Mouse (Mus musculus): Measurements from ENCODE around the gene Emg1.
A peak's percentile ranks its signal among the peaks of the same experiment; 100 is the strongest.
"Not testable (repeated sequence)": the region's sequence is repeated elsewhere in the genome, so short reads cannot be mapped to it uniquely, and the experiment has no call there.

Gene Emg1

DNA sequence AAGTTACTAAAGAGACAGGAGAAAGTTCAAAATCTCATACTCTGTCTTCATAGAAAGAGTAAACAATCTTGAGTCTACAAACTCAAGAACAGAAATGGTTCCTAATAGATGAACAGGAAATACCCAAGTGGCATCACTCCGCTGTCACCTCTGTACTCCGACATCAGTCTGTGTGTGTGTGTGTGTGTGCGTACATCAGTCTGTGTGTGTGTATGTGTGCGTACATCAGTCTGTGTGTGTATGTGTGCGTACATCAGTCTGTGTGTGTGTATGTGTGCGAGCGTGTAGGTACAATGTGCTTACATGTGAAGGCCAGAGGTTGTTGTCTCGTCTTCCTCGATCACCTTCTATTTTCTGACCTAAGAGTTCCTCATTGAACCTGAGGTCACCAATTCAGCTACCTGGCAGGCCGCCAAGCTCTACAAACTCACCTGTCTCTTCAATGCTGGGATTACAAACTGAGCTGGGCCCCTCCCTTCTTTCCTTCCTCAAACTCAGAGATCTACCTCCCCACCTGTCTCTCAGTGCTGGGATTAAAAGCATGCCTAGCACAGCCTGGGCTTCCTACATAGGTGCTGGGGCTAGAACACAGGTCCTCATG is 3.6 kb downstream of the Emg1 start:
- DNase-seq (ENCODE audit: low spot score) = no peak

DNA sequence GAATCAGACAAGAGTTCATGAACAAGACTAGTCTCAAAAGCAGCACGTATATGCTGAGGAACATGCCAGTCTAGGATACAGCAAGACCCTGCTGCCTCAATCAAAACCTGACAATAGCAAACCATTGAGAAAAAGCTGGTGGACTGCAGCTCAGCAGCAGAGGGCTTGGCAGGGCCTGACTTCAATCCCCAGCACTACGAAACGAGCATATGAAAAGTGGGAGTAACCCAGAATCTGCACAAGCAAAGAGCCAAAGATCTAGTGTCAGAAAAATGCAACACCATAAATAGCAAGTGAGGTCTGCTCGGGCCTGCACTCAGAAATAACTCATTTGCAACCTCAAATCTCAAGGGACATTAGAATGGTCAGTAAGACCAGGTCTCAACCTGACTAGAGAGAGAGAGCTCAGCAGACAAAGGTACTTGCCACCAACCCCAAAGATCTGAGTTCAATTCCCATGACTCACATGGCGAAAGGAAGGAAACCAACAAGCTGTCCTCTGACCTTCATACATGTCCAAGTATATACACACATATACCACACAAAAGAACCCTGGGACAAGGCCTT is 5.8 kb downstream of the Emg1 start:
- DNase-seq (ENCODE audit: low spot score) = no peak

DNA sequence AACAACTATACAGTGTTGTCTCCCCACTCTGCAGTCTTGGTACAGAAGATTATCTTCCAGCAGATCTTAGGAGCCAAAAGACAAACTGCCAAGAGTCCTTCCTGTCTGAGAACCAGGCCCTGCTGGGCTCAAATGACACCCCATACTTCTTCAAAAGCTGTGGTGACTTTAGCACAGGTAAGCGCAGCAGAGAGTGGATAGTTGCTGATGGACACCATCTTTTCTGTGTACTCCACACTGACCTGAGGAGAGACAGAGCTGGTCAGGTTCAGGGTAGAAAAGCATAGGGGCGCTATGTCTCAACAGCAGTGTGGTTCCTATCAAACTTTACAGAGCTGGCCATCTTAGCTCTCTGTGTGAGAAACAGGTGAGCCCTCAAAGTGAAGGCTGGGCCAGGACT is 7.6 kb downstream of the Emg1 start:
- DNase-seq (ENCODE audit: low spot score) = no peak

DNA sequence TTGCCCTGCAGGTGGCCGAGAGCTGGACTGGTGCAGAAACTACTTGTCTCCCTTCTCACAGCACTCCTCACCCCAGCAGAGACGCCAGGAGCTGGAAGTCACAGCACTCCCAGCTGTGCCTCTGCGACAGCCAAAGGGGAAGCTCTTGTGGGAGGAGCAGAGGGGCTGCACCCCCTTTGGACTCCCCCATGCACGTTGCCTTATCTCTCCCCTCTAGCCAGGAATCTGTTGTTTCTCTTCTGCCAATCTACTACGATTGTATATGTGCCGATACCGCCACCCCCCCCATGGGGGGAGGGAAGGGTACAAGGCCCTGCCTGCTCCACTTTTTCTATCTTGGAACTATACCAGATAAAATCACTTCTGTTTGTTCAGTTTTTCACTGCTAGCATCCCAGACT is 8.2 kb downstream of the Emg1 start:
- DNase-seq (ENCODE audit: low spot score) = no peak

DNA sequence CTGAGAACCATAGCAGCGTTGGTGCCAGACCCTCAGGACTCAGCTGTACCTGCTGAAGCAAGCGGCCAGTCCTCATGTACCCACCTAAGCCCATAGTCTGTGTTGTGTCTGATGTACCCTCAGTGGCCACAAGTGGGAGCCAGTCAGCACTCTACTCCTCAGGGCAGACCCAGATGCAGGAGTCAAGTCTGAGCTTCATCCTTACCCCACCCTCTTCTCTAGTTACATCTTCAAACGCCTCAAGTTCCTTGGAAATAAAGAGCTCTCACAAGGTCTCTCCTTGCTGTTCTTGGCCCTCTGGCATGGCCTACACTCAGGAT is 9.2 kb downstream of the Emg1 start:
- DNase-seq (ENCODE audit: low spot score) = peak; percentile 77

DNA sequence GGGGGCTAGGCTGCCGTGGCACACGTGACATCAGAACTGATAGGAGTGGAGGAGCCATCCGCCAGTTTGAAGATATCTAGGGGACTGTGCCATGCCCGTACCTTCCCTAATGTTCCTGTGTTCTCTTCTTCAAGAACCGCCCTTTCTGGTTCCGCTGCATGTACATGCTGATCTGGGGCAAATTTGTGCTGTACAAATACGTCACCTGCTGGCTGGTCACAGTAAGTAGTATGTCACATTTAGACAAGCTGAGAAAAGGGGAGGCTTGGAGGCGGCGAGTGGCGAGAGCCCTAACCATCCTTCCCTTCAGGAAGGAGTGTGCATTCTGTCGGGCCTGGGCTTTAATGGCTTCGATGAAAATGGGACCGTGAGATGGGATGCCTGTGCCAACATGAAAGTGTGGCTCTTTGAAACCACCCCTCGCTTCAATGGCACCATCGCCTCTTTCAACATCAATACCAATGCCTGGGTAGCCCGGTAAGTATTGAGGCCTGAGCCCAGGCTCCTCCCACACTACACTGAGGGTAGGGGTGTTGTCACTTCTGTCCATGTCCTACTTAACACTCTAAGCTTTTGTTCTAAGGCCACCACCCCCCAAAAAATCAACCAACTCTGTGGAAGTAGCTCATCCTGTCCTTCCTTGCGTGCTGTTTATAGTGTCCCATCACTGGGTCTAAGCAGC is 9.7 kb downstream of the Emg1 start:
- DNase-seq (ENCODE audit: low spot score) = no peak

DNA sequence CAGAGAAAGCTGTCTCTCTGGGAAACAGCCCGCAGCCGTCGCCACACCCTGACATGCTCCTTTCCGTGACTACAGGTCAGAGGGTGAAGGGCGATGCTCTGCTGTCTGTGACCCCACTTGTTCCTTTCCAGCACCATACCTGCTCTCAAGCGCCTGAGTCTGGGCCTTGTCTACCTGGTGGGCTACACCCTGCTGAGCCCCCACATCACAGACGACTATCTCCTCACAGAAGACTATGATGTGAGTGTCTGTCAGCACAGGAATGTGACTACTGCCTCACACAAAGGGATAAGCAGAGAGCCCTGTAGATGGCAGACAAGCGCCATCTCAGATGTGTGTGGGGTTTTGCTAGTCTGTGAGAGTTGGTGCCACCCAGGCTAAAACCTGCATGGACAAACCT is 10.6 kb downstream of the Emg1 start:
- no peak for DNase-seq (ENCODE audit: low spot score)

DNA sequence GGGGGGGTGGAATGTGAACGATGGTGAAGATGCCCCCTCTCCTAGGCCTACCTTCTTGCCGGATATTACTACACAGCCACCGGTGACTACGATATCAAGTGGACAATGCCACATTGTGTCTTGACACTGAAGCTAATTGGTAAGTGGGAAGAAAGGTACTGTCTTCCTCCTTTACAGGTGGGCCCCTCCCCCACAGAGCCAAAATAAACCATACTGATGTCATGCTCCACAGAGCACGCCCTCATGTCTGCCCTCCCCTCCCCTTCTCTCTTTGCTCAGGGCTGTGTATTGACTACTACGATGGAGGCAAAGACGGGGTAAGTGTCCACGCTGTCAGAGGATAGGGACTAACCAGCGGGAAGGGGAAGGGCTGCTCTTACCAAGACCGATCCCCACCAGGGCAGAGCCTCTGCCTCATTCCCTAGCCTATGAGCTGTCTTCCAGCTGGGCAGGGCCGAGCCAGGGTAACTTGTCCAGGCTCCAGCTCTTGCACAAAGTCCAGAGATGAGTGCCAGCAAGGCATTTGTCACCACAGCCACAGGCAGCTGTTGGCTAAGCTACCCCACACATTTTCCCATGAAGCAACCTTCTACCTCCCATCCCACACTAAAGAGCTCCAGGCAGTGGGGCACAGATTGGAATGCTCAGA is 11.9 kb downstream of the Emg1 start:
- DNase-seq (ENCODE audit: low spot score) = no peak

DNA sequence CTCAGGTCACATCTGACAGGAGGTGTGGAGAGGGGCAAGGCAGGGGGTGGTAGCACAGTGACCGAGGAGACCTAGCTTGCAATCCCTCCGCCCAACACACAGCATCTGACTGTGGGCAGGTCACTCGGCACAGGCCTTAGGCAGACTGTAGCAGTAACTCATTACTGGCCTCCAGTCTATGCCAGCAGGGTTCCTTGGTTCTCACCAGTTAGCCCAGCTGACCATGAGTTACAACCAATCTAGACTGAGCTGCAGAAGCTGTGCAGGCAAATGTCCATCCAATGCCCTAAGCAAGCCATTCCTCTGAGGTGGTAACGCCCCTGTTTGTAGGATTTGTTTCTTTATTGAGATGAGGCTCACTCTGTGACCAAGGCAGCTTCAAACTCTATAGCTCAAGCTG is 12.6 kb downstream of the Emg1 start:
- no peak for DNase-seq (ENCODE audit: low spot score)

DNA sequence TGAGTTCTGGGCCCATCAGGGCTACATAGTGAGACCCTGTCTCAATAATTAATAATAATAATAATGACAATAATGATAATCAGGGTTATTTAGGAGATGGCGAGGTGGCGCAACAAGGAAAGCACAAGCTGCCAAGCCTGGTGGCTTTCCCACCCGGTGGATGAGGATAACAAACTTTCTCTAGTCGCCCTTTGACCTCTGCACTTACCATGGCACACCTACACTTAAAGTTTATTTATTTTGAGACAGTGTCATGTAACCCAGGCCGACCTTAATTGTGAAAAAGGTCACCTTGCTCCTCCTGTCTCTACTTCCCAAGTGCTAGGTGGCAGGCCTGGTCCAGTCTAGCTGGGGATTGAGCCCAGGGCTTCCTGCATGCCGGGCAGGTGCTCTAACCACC is 13.2 kb downstream of the Emg1 start:
- no peak for DNase-seq (ENCODE audit: low spot score)

DNA sequence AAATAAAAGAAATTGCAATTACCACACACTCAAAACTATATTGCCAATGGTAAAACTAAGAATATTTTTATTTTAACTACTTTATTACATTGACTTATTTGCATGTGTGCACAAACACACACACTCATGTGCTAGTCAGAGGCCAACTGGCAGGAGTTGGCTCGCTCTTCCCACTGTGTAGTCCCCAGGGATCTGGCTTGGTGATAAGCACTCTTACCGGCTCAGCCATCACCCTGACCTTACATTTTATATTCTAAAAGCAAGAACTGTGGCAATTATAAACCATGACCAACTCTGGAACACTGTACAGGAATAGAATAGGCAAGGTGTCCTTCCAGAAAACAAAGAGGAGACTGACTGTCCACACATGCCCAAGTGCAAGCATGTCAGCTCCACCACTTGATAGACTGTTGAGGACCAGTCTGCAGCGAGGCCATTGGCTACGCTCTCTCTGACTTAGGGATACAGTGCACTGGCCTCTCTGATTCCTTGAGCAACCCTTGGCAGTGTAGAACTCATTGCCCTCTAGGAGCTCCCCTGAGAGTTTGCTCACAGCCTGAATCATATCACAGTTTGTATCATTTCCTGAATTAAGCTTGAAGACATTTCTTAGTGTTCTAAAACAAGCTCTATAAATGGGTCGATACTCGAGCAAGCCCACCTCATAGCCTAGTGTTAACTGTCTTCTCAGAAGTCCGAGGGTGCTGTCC is 15.4 kb downstream of the Emg1 start:
- peak; percentile 34 for DNase-seq (ENCODE audit: low spot score)

DNA sequence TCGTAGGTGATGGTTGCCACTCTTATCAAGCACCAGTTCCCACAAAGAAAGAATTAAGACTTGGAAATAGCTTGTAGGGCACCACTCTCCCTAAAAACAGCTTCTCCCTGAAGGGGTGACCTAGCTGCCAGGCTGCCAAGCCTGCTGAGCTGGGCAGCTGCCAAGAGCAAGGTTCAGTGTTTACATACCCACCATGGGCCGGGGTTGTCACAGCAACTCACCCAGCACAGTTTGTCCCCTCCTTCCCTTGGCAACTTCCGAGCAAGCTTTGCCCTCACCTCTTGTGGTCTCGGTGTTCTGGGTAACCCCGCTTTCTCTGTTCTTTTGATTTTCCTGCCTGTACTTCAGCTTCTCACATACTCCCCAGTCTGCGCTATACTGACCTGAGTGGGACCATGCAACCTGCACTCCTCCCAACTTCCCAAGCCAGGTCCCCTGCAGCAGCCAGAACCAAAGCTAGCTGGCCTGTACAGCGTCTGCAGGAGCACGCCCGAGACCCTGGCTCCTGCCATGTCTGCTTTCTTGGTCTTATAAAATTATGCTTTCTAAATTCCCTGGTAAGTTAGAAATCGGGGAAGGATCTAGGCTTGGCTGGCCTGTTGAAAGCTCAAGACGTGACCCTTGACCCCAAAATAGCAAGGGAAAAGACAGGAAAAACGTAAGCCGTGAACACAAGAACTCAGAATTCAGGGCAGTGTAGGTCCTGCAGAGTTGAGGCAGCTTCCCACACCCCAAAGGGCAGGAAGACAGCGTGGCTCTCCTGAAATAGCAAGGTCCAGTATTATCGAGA is 17.6 kb downstream of the Emg1 start:
- DNase-seq (ENCODE audit: low spot score) = peak; percentile 76

DNA sequence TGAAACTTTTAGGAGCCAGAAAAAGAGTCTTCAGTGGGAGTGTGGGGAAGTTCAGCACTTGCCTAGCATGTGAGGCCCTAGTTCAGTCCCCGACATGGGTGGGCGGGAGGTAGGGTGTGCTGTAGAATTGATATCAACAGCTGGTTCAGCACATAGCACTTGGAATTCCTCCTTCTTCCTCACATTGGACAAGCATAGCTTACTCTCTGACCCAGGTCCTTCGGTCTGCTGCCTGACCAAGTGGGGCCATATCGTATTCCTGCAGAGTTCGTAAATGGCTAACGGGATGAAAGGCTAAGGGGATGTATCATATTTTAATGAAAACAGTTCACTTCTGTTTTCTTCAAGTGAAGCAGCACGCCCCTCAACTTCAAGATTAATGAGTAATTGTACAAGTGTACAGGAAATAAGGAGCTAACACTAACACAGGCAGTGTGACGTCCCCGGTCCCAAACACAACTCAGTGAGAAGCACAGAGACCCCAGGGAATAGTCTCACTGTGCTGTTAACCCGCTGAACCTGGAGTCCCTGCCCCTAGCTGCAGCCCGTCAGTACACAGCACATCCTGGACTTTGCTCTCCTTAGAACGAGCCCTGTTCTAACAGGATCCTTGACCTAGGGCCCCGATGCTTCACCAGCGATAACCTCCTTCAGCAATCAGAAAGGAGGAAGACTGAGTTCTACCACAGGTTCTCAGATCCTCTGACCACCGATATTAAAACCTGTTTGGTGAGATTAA is 18.6 kb downstream of the Emg1 start:
- no peak for DNase-seq (ENCODE audit: low spot score)

DNA sequence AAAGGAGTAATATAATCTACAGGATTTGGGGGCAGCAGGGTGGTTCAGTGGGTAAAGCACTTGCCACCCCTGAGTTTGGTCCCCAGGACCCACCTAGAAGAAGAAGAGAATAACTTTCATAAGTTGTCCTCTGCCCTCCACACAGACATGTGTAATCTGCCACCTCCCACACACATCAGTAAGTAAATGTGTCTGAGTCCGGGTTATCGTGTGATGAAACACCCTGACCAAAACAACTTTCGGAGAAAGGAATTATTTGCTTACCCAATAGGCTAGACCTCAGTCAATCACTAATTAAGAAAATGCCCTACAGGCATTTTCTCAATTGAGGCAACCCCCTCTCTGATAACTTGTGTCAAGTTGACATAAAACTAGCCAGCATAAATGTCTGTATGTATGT is 21.5 kb downstream of the Emg1 start:
- no peak for DNase-seq (ENCODE audit: low spot score)

DNA sequence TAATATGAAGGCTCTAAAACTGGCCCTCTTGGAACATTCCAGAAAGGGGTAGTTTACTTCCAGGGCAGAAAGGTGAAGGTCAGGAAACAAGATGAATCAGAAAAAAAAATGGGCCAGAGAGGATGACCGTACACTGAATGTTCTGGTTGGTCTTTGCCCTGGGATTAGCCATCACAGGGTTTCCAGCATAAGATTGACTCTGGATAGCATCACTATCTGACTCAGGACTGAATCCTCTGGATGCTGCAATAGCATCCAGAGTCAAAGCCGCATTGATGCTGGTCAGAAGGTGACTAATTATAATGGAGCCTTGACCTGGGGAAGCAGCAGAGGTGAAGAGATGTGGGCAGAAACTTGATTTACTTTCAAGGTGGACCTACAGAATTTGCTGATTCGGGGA is 23.0 kb downstream of the Emg1 start:
- DNase-seq (ENCODE audit: low spot score) = no peak

DNA sequence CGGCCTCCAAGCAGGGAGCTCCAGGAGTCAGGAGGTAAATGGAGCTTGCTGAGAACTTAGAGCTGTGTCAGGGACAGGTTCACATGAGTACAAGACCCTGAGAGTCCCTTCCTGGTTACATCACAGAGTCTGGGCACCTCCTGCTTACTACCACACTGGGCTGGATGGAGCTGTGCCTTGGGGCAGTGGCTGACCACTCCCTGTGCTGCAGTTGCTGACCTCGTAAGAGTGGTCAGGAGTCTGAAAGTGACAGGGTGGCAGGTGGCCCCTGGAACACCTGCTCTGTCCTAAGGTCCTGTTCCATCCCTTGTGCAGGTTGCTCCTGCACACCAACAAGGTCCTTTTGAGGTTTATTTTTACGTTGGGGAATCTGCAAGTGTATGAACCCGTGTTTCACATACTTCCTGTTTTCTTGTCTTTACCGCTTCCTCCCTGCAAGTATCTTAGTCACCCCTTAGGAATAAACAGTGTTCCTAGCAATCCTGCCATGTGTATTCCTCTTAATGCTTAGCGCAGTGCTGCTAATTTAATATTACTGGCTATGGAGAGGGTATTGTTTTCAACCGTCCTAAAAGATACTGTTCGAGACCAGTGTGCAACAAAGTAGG is 23.7 kb downstream of the Emg1 start:
- no peak for DNase-seq (ENCODE audit: low spot score)

DNA sequence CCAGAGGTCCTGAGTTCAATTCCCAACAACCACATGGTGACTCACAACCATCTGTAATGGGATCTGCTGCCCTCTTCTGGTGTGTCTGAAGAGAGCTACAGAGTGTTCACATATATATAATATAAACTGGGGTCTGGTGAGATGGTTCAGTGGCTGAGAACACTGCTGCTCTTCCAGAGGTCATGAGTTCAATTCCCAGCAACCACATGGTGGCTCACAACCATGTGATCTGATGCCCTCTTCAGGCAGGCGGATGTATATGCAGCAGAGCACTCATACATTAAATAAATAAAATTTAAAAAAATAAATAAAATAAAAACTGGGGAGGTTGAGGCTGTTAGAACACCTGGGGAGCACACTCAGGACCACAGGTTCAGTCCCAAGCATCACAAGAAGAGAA is 25.3 kb downstream of the Emg1 start:
- not testable (repeated sequence) for DNase-seq (ENCODE audit: low spot score)

DNA sequence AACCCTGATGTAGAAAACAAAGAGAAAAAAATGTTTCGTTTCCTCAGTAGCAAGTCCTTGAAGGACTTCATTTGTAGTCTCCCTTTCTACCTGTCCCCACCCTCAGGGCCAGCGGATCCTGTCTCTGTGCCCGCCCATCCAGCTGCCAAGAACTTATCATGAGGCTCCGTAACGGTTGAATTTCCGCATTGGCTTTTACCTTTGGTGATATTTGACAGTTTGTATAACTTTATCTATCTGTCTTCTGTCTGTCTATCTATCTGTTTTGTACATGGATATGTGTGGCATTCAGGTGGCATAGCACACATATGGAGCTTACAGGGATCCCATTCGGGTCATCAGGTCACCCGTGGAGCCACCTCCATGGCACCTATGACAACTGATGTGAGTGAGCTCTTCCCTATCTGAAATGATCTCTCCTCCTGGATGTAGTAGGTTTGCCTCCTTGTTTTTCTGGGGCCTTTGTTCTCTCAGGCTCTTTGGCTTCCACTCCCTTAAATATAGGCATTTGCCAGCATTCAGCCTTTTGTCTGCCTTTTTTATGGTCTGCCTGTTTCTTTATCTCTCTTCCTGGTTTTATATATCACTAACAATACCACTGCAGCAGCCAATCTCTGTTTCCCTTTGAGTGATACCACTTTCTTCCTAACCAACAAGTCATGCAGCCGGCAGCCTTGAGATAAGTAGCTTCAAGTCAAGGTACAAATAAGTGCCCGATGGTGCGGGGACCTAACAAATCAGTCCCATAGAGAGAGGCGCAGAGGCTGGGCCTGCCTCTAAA is 26.2 kb downstream of the Emg1 start:
- DNase-seq (ENCODE audit: low spot score) = no peak

DNA sequence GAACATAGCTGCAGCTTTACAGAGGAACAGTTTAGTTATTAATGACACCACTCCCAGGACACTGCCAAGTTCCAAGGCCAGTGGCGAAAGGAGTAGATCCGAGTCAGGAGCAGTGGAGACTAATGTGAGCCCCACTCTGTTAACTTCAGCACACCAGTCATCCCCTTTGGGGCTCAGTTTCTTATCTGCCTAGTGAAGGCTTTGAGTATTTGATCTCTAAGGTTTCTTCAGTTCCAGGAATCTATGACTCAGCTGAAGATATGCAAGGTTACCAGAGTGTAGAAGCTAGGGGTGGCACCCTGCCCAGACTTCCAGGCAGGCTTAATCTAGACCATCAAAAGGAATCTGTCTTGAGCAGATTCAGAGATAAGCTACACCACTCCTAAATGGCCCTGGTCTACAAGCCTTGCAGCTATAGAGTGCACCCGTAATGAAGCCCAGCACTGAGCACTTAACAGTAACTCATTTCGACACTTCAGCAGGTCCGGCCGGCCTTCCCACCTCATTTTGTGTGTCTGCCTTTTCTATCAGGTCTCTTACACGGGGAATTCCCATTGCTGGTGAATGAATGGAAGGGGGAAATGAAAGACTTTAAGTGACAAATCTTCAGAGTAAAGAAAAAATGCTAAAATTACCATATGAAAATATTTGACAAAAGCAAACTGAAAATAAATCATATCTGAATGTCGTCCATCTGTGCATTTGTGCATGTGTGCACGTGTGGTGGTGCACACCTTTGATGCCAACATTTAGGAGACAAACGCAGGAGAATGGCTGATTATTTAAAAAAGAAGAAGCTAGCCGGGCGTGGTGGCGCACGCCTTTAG is 28.2 kb downstream of the Emg1 start:
- peak; percentile 71 for DNase-seq (ENCODE audit: low spot score)

Measured in MN1 (cell line).